Mouse (Mus musculus) ES-Bruce4 (cell line): ENCODE data around the gene Gm17545. TPM values are rescaled to one million over a fixed set of nuclear protein-coding genes. Genes with fewer than 3 reads are reported as not detected.
A peak's percentile ranks its signal among the peaks of the same experiment; 100 is the strongest.
"Not testable (repeated sequence)": the region's sequence is repeated elsewhere in the genome, so short reads cannot be mapped to it uniquely, and the experiment has no call there.

Experiments
- H3K27ac ChIP-seq: 2 replicates; pipeline ENCODE4 v1.5.1; 2012; ENCODE audit warnings: low read length, inconsistent platforms; ENCODE audit not compliant: insufficient read depth
- H3K27me3 ChIP-seq: 2 replicates; pipeline ENCODE4 v1.6.1; 2012; ENCODE audit warnings: mild to moderate bottlenecking, low read length, inconsistent platforms; ENCODE audit not compliant: control insufficient read depth, poor library complexity, insufficient read depth, severe bottlenecking
- H3K36me3 ChIP-seq: 2 replicates; pipeline ENCODE4 v1.6.1; 2012; ENCODE audit warnings: inconsistent platforms, mild to moderate bottlenecking, low read length, moderate library complexity; ENCODE audit not compliant: control insufficient read depth, poor library complexity, insufficient read depth, severe bottlenecking
- H3K4me1 ChIP-seq: one replicate; pipeline ENCODE4 v1.8.1; 2011; ENCODE audit warnings: low read length; ENCODE audit not compliant: control insufficient read depth, insufficient read depth
- H3K4me3 ChIP-seq: 2 replicates; pipeline ENCODE4 v1.5.1; 2011; ENCODE audit warnings: low read depth, mild to moderate bottlenecking, low read length
- H3K9ac ChIP-seq: 2 replicates; pipeline ENCODE4 v1.6.1; 2012; ENCODE audit warnings: low read depth, mild to moderate bottlenecking, inconsistent platforms; ENCODE audit not compliant: poor library complexity, severe bottlenecking
- H3K9me3 ChIP-seq: replicated peaks from 2 replicates; pipeline ENCODE4 v1.6.1; 2012; ENCODE audit warnings: mild to moderate bottlenecking, low read length, inconsistent platforms; ENCODE audit not compliant: control insufficient read depth, poor library complexity, insufficient read depth, severe bottlenecking
- CTCF ChIP-seq: IDR thresholded peaks from one replicate; pipeline ENCODE4 v1.8.1; 2011; ENCODE audit warnings: low read depth, low read length
- EP300 ChIP-seq: IDR thresholded peaks from 2 replicates; pipeline ENCODE4 v1.6.1; 2011; ENCODE audit warnings: low read depth, low read length; ENCODE audit not compliant: insufficient read depth
- POLR2A ChIP-seq: IDR thresholded peaks from one replicate; pipeline ENCODE4 v1.8.1; 2011; ENCODE audit warnings: low read length; ENCODE audit not compliant: insufficient read depth
- polyA plus RNA-seq: library from polyadenylated mRNA; stranded (reverse); fragments of >200 nt; gene quantifications from 2 replicates; pipeline ENCODE4 v1.2.4, GENCODE M21; 2011; ENCODE audit warnings: low read depth; ENCODE audit not compliant: missing spikeins, insufficient read depth, insufficient read length

The Gm17545 gene
- polyA plus RNA-seq, result not detected in 2 replicates

DNA sequence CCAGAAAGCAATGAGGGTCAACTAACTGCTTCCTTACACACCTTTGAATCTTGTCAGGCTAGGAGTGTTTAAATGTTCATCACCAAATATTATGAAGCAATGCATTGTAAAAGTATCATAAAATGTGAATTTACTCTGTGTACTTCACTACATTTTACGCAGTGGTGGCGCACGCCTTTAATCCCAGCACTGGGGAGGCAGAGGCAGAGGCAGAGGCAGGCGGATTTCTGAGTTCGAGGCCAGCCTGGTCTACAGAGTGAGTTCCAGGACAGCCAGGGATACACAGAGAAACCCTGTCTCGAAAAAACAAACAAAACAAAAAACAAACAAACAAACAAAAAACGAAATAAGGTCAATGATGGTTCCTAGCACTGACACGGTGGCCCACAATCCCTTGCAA, at the start of gene Gm17545:
Gm17545 (plus strand) TSS at position 301 of the 400 bp plus-strand sequence.
- not testable (repeated sequence) for H3K4me1 ChIP-seq, H3K27me3 ChIP-seq, H3K9me3 ChIP-seq, H3K4me3 ChIP-seq, H3K27ac ChIP-seq, H3K9ac ChIP-seq
- peaks cover 29% of the 10 kb centered on the region for H3K36me3 ChIP-seq

DNA sequence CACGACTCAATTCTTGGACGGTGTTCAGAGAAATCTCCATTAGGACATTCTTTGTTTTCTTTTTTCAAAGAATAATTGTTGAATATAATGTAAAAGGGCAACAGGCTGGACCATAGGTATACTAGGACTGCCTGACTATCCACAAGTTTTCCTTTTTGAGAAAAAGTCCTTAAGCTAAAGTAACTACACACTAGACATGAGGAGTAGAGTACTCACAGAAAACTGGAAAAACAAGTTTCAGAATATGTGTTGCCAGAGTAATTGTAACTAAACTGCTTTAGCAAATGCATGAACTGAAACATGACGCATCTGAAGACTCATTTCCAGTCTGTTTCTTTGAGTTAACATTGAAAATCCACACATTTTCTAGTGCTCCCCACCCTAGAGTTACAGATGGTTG, 48.7 kb upstream of the Gm17545 start:
- Histone ChIP-seq H3K9ac (no peak overlapping the region), H3K27me3 (no peaks in the 10 kb centered on the region), H3K4me1 (no peaks in the 10 kb centered on the region), H3K27ac (no peak overlapping the region), H3K9me3 (no peaks in the 10 kb centered on the region), H3K4me3 (no peak overlapping the region), H3K36me3 (no peaks in the 10 kb centered on the region)
- TF ChIP-seq CTCF (no peak), EP300 (no peak), POLR2A (no peak)

DNA sequence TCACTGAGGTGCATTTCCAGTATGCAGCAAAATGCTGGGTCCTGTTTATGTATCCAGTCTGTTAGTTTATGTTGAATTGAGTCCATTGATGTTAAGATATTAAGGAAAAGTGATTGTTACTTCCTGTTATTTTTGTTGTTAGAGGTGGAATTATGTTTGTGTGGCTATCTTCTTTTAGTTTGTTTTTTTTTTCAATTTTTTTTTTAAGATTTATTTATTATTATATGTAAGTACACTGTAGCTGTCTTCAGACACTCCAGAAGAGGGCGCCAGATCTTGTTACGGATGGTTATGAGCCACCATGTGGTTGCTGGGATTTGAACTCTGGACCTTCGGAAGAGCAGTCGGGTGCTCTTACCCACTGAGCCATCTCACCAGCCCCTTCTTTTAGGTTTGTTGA, 46.5 kb upstream of the Gm17545 start:
- not testable (repeated sequence) for H3K9me3 ChIP-seq, H3K4me3 ChIP-seq, H3K4me1 ChIP-seq, H3K36me3 ChIP-seq, H3K27ac ChIP-seq, H3K27me3 ChIP-seq, H3K9ac ChIP-seq

DNA sequence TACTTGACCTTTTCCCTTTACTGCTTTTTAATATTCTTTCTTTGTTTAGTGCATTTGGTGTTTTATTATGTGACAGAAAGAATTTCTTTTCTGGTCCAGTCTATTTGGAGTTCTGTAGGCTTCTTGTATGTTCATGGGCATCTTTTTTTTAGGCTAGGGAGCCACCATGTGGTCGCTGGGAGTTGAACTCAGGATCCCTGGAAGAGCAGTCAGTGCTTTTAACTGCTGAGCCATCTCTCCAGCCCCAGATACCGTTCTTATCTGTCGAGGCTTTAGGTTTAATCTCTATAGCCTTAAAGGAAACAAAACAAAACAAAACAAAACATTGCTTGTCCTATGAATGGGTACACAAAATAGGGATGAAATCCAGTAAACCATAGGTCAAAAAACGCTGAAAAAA, 45.7 kb upstream of the Gm17545 start:
- H3K4me3 ChIP-seq, H3K9me3 ChIP-seq, H3K4me1 ChIP-seq, H3K27ac ChIP-seq, H3K9ac ChIP-seq, H3K27me3 ChIP-seq, H3K36me3 ChIP-seq: not testable (repeated sequence)
- TF ChIP-seq CTCF, result peak; percentile 23

DNA sequence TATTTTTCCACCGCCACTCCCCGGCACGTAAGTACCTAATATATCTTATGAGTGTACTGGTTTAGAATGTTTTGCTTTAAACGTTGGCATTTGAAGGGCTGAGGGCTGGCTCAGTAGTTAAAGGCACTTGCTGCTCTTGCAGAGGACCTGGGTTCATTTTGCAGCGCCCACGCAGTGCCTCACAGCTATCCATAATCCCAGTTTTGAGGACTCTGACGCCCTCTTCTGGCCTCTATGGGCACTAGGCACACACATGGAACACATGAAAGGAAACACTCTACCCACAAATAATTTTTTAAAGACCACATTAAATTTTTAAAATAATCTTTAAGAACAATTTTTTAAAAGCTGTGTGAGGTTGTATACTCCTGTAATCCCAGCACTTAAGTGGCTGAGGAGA, 44.6 kb upstream of the Gm17545 start:
- Histone ChIP-seq H3K4me1 (no peaks in the 10 kb centered on the region), H3K9ac (no peak overlapping the region), H3K4me3 (no peak overlapping the region), H3K36me3 (no peaks in the 10 kb centered on the region), H3K27me3 (no peaks in the 10 kb centered on the region), H3K27ac (no peak overlapping the region), H3K9me3 (no peaks in the 10 kb centered on the region)
- TF ChIP-seq CTCF (peak; percentile 36), POLR2A (no peak), EP300 (no peak)

DNA sequence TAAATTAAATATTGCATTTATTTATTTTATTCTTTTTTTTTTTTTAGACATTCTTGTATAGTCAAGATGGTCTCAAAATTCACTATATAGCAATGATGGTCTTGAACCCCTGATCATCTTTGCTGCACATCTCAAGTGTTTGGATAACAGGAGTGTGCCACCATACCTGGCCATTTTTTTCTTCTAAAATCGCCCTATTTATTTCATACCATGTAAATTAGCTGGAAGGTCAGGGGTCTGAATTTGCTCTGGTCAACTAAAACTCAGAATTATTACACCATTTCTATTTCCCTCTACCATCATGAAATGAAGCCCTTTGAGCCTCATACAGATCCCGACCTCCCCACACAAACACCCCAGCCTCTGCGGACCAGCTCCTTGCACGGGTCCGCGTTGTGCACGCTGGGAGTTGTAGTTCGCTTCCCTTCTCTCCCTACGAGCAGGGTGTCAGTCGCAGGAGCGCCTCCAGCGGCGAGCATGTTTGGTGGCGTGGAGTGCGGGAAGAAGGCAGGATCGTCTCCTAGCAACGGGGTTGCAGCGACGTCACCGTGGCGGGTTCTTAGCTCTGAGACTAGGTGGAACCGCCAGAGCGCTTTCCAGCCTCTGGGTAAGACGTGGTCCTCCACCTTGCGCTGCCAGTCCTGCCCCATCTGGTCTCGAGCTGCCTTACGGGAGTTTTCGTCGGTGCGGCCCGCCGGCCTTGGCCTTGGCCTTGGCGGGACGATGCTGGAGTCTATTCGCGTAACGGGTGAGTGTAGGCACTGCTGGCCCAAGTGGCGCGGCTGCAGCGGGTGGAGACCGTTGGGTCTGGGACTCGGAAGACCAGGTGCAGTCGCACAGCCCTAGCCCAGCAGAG, 42.9 kb upstream of the Gm17545 start, which contains the start of gene 9530077C05Rik:
9530077C05Rik (plus strand) TSS at position 512 of the 856 bp plus-strand sequence.
- no peaks in the 10 kb centered on the region for H3K27me3 ChIP-seq
- H3K4me1 ChIP-seq, result no peaks in the 10 kb centered on the region
- H3K36me3 ChIP-seq, result no peaks in the 10 kb centered on the region
- TF ChIP-seq EP300, result 0 out of 2 replicates have a peak, but pooled peaks have one; percentile 45
- peak; percentile 91 for TF ChIP-seq CTCF
- no peak for TF ChIP-seq POLR2A
- H3K4me3 ChIP-seq, result peak within 1 kb of the TSS; percentile 64
- peak within 1 kb of the TSS; percentile 3; the same call in 1 of the 2 replicates for H3K9ac ChIP-seq
- H3K27ac ChIP-seq, result no peak within 1 kb of the TSS
- no peaks in the 10 kb centered on the region for H3K9me3 ChIP-seq
